Mouse (Mus musculus): ENCODE results near the gene Olfr870.
"Not testable (repeated sequence)": the region's sequence is repeated elsewhere in the genome, so short reads cannot be mapped to it uniquely, and the experiment has no call there.

The Olfr870 gene

DNA sequence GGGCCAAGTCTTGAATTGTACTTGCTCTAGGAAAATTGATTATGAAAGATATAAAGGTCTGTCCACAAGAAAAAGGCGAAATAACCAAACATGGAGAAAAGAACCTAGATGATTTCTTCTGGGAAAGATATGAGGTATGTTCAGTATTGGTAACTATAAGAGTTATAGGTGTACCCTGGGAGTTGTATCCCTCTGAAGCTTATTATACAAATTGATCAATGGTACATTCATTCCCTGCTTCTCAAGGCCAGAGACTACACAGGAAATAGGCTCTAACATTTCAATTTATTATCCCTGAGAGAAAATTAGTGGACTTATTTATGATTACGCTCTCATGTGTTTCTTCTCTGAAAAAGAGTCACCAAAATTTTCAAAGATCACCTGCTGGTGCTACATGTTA is at the start of gene Olfr870:
Gene Olfr870 (minus strand): TSS at position 101 of the 400 bp plus-strand sequence.
- in situ Hi-C loops (cut with MboI; ENCODE audit: low sequenced_read_pairs): no loop called here

DNA sequence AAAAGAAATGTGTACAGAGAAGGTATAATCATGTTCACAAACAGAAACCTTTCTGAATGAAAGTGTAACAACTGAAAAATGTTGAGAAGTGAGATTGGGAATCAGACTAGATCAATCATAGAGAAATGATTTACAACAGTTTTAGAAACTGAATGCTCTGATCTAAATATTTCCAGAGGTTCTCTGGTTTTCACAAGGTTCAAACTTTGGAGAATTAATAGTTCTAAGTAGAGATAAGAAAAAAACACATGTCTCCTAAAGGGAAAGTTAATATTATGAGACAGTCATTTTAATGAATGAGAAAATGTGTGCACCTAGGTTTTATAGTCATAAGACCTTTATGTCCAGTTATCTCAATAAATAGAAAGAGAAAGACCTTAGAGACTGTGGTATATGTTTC is 38.0 kb upstream of the Olfr870 start, which contains the start of gene Olfr871:
Gene Olfr871 (plus strand): TSS at position 301 of the 400 bp plus-strand sequence.
- in situ Hi-C loops (cut with MboI; ENCODE audit: low sequenced_read_pairs): no loop called here

DNA sequence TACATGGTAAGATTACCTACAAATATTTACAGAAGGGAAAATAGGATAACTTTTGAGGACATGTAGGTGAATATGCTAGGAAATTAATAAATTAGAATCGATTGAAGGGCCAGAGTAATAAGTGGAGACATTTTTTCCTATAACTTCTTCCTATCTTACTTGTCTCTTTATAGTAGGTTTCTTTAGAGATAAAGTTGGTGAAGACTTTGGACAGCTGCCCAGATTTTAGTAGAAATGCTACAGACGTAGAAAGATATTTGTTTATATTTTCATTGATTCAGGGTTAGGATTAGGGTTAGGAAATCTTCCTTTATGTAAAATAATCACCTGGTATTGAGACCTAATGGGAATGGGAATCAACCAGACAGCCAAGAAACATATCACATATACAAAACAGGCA is 37.6 kb upstream of the Olfr870 start:
- in situ Hi-C loops (cut with MboI; ENCODE audit: low sequenced_read_pairs): no loop called here

DNA sequence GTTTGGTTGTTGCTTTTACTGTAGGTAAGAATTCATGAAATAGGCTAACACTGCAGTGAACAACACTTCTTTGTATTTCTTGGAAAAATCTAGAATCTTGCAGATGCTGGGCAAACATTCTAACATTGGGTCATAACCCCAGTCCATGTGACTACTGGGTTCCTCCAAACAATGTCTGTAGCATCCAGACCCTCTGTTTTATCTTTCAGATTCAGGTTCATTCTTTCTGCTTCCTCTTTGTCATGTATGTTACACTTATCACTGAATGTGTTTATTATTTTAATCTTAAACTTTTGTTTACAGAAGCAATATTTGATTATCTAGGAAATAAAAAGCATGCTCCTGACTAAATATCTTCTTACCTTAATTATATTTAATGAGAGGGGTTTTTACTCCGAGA is 37.0 kb upstream of the Olfr870 start:
- in situ Hi-C loops (cut with MboI; ENCODE audit: low sequenced_read_pairs): no loop called here

DNA sequence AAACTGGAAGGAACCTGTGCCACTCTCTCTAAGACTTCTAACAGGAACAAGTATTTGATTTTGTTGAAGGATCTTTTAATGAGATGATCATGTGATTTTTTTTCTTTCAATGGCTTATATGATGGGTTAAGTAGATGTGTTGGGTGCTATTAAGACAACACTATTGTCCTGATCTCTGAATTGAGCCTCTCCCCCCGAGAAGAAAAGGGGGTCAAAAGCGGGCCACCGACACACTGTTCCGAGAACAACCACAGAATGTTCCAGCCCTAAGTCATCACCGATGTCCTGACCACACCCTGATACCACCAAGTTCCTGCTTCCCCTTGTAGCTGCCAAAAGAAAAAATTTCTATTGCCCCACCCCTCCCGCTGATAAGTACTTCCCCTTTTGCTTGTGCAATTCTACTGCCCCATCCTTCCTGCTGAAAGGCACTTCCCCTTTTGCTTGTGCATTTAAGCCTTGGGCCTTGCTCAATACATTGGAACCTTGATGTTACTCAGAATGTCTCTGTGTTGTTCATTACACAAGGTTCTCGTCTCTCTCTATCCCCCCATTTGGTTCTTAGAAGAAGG is 29.6 kb upstream of the Olfr870 start:
- in situ Hi-C loops (cut with MboI; ENCODE audit: low sequenced_read_pairs): not testable (repeated sequence)

DNA sequence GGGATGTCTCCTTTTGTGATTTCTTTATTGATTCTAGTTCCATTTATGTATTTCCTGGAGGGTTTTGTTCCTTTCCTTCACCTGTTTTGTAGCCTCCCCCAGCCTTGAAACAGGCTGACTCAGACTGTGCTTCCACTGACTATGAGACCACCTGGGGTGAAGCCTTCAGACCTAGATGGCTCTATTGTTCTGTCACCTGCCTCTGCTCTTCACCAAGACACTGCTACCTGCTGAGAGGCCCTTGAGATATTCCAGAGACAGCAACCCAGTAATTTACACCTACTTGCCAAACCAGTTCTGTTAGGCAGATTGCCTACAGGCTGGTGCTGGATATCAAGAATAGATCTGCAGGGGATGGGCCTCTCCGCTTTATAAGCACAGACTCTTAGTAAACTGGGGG is 28.3 kb upstream of the Olfr870 start:
- in situ Hi-C loops (cut with MboI; ENCODE audit: low sequenced_read_pairs): no loop called here

DNA sequence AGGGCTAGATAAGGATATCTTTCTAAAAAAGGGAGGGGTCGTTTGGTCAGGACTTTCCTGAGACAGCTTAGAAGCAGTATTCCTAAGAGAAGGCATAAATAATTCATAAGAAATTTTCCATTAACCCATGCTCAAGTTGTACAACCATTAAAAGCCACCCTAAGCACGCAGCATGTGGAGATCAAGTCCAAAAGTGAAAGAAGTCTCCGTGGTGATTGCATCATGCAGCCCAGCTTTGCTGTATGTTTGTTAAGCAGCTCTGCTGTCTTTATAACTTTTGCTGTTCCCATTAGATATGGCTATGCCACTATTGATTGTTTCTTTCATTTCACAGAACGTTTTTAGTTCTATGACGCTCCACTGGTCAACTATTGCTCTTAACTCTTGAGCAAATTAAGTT is 5.6 kb upstream of the Olfr870 start:
- in situ Hi-C loops (cut with MboI; ENCODE audit: low sequenced_read_pairs): no loop called here

DNA sequence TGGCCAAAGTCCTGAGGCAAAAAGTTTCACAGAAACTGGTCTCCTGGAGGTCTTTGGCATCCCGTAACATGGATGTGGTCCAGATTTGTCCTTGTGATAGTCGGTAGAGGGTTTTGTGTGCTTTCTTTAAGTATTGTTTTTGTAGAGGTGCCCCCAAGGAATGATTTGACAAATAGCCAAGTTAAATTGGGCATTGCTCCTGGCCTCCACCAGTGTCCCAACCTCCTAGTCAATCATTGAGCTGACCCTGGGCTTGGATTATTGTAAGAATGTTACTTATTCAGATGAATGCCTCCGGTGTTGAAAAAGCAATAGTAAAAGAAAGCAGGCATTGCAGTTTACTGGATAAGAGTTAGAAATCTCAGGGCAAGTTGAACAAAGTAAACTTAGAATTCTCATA is 24.2 kb downstream of the Olfr870 start:
- in situ Hi-C loops (cut with MboI; ENCODE audit: low sequenced_read_pairs): no loop called here

DNA sequence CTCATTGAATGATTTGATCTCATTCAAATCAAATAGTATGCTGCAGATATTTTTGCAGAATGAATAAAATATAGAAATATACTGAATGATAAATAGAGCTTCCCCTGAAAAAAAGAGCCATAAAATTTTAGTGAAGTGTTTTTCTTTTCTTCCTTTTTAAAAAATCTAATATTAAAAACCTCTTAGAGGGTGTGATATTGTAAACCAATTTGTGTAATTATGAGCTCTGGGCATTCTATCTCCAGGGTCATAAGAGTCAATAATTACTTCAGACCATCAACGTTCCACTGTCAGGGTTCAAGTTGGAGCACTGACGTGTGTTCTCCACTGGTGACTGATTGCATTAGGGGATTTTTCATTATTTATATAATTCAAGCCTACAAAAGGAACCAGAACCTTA is 45.1 kb downstream of the Olfr870 start, which contains the start of gene Olfr869:
Gene Olfr869 (plus strand): TSS at position 301 of the 400 bp plus-strand sequence.
- in situ Hi-C loops (cut with MboI; ENCODE audit: low sequenced_read_pairs): no loop called here

Data from CH12F3 (cell line).